Mouse (Mus musculus) ES-E14 (cell line): ENCODE data around the gene Zfyve28.

Experiments
- CHD2 ChIP-seq: IDR thresholded peaks from 2 replicates; pipeline ENCODE4 v1.6.1; 2014; ENCODE audit warnings: mild to moderate bottlenecking, low read depth, low read length, inconsistent platforms
- ZC3H11A ChIP-seq: IDR thresholded peaks from 2 replicates; pipeline ENCODE4 v1.6.1; 2012; ENCODE audit warnings: low read depth, mild to moderate bottlenecking, inconsistent platforms, low read length, borderline replicate concordance

- TF ChIP-seq ZC3H11A: no peak
- no peak for TF ChIP-seq CHD2
Measured at GRCm38 (mm10) chr5:34175403-34175694, 112.9 kb downstream of the Zfyve28 start.
